Mouse (Mus musculus) spleen, adult 2 months (tissue): ENCODE measurements around the gene Tmprss6. TPM values are rescaled to one million over a fixed set of nuclear protein-coding genes. Genes with fewer than 3 reads are reported as not detected.

ENCODE experiments used
- DNase-seq, 2 experiments: peaks; one replicate each; pipeline versions ENCODE4 v3.0.0 to v3.0.0-alpha.2; 2012 to 2021; ENCODE audit warnings: low spot score in 2 of 2, low read depth in 1 of 2
- H3K27ac ChIP-seq: fragments of 200-500 bp; 2 replicates; pipeline ENCODE4 v1.5.1; 2012; ENCODE audit warnings: low read length, inconsistent platforms; ENCODE audit not compliant: insufficient read depth
- H3K27me3 ChIP-seq: fragments of 200-500 bp; 2 replicates; pipeline ENCODE4 v1.6.1; 2012; ENCODE audit warnings: mild to moderate bottlenecking, moderate library complexity, low read length, inconsistent platforms; ENCODE audit not compliant: control insufficient read depth, insufficient read depth
- H3K36me3 ChIP-seq: fragments of 200-500 bp; 2 replicates; pipeline ENCODE4 v1.6.1; 2012; ENCODE audit warnings: mild to moderate bottlenecking, low read length, inconsistent platforms; ENCODE audit not compliant: control insufficient read depth, insufficient read depth
- H3K4me1 ChIP-seq: fragments of 200-500 bp; 2 replicates; pipeline ENCODE4 v1.6.1; 2011; ENCODE audit warnings: inconsistent platforms; ENCODE audit not compliant: control insufficient read depth, insufficient read depth, insufficient read length
- H3K4me3 ChIP-seq: fragments of 200-500 bp; 2 replicates; pipeline ENCODE4 v1.5.1; 2011; ENCODE audit warnings: mild to moderate bottlenecking, inconsistent platforms; ENCODE audit not compliant: insufficient read depth, insufficient read length; ENCODE audit errors: extremely low read depth
- CTCF ChIP-seq: fragments of 200-500 bp; IDR thresholded peaks from 2 replicates; pipeline ENCODE4 v1.5.1; 2011; ENCODE audit warnings: mild to moderate bottlenecking, inconsistent platforms; ENCODE audit not compliant: insufficient read depth, insufficient read length, insufficient replicate concordance; ENCODE audit errors: extremely low read depth
- POLR2A ChIP-seq: fragments of 200-500 bp; IDR thresholded peaks from 2 replicates; pipeline ENCODE4 v1.6.1; 2011; ENCODE audit warnings: low read depth, low read length, inconsistent platforms
- WGBS: fragments of 180-500 bp; shearing (Covaris S2); methylation state at CpG from one replicate; pipeline ENCODE4 v1.1.7; 2018; 5-methylcytosine and 5-hydroxymethylcytosine counted together
- polyA plus RNA-seq: library from polyadenylated mRNA; depleted of rRNA; stranded (reverse); fragments of >200 nt; gene quantifications from 2 replicates; pipeline ENCODE4 v1.2.3, GENCODE M21; 2012; rRNA removed

Gene Tmprss6
- polyA plus RNA-seq, result 0.21 and 0.35 TPM in 2 replicates

GRCm38 (mm10) chr15:78468379-78468937, at the start of gene Tmprss6:
Tmprss6 (minus strand) TSS chr15:78468634.
- TF ChIP-seq POLR2A (no peak), CTCF (no peak)
- Histone ChIP-seq H3K4me1 (no peaks in the 10 kb centered on the region), H3K36me3 (no peaks in the 10 kb centered on the region), H3K27ac (no peak within 1 kb of the TSS), H3K27me3 (no peaks in the 10 kb centered on the region), H3K4me3 (no peak within 1 kb of the TSS)
- no peak for DNase-seq
- WGBS, result 87% methylated on average over 7 of the region's 7 CpGs

GRCm38 (mm10) chr15:78518221-78518620, 49.8 kb upstream of the Tmprss6 start:
- H3K4me1 ChIP-seq, result peaks cover 16% of the 10 kb centered on the region
- no peaks in the 10 kb centered on the region for H3K36me3 ChIP-seq
- H3K27me3 ChIP-seq, result no peaks in the 10 kb centered on the region
- TF ChIP-seq POLR2A (no peak), CTCF (no peak)
- 28% methylated on average over 7 of the region's 7 CpGs for WGBS
- H3K4me3 ChIP-seq, result no peak overlapping the region
- H3K27ac ChIP-seq, result no peak overlapping the region
- no peak for DNase-seq

- no peak overlapping the region for H3K27ac ChIP-seq
- TF ChIP-seq CTCF, result no peak
- TF ChIP-seq POLR2A, result no peak
- no peak for DNase-seq
- no peak overlapping the region for H3K4me3 ChIP-seq
- peaks cover 19% of the 10 kb centered on the region for H3K4me1 ChIP-seq
- no peaks in the 10 kb centered on the region for H3K36me3 ChIP-seq
- no peaks in the 10 kb centered on the region for H3K27me3 ChIP-seq
- WGBS, result 43% methylated on average over 6 of the region's 6 CpGs
Observed at GRCm38 (mm10) chr15:78515759-78516158, 47.3 kb upstream of the Tmprss6 start.

- WGBS, result 35% methylated on average over 7 of the region's 7 CpGs
- DNase-seq, result peak; percentile 53 to 65
- no peaks in the 10 kb centered on the region for H3K27me3 ChIP-seq
- H3K4me1 ChIP-seq, result peaks cover 23% of the 10 kb centered on the region; the same call in 1 of the 2 replicates
- no peak overlapping the region for H3K4me3 ChIP-seq
- H3K36me3 ChIP-seq, result no peaks in the 10 kb centered on the region
- H3K27ac ChIP-seq, result peak overlapping the region; percentile 2; the same call in 1 of the 2 replicates
- peak; percentile 75; the same call in 1 of the 2 replicates for TF ChIP-seq CTCF
- TF ChIP-seq POLR2A, result no peak
Observed at GRCm38 (mm10) chr15:78514393-78515146, 46.1 kb upstream of the Tmprss6 start.

- DNase-seq, result no peak
- H3K4me3 ChIP-seq, result no peak overlapping the region
- 85% methylated on average over 14 of the region's 14 CpGs for WGBS
- H3K36me3 ChIP-seq, result no peaks in the 10 kb centered on the region
- TF ChIP-seq CTCF (no peak), POLR2A (no peak)
- peak overlapping the region; percentile 30; the same call in 1 of the 2 replicates for H3K27ac ChIP-seq
- H3K27me3 ChIP-seq, result no peaks in the 10 kb centered on the region
- peaks cover 19% of the 10 kb centered on the region; the same call in 1 of the 2 replicates for H3K4me1 ChIP-seq
Observed at GRCm38 (mm10) chr15:78513019-78513418, 44.6 kb upstream of the Tmprss6 start.

- no peak for DNase-seq
- H3K4me1 ChIP-seq, result peaks cover 14% of the 10 kb centered on the region; the same call in 1 of the 2 replicates
- H3K27me3 ChIP-seq, result no peaks in the 10 kb centered on the region
- TF ChIP-seq POLR2A, result no peak
- no peak for TF ChIP-seq CTCF
- H3K4me3 ChIP-seq, result no peak overlapping the region
- H3K36me3 ChIP-seq, result no peaks in the 10 kb centered on the region
- WGBS, result 29% methylated on average over 7 of the region's 7 CpGs
- H3K27ac ChIP-seq, result 0 out of 2 replicates have a peak overlapping the region, but pooled peaks have one; percentile 25
Observed at GRCm38 (mm10) chr15:78511951-78512350, 43.5 kb upstream of the Tmprss6 start.

GRCm38 (mm10) chr15:78510736-78511135, 42.3 kb upstream of the Tmprss6 start:
- Histone ChIP-seq H3K36me3 (no peaks in the 10 kb centered on the region), H3K27me3 (no peaks in the 10 kb centered on the region), H3K4me1 (peaks cover 14% of the 10 kb centered on the region; the same call in 1 of the 2 replicates), H3K4me3 (no peak overlapping the region), H3K27ac (peak overlapping the region; percentile 42)
- TF ChIP-seq POLR2A (no peak), CTCF (no peak)
- 56% methylated on average over 6 of the region's 6 CpGs for WGBS
- DNase-seq, result no peak
